Mouse (Mus musculus) heart, postnatal 36 days (tissue): ENCODE results near the gene Jak1. TPM values are rescaled to one million over a fixed set of nuclear protein-coding genes. Genes with fewer than 3 reads are reported as not detected.

Experiments used
- DNase-seq, 2 experiments: peaks; one replicate each; pipeline ENCODE4 v3.0.0; 2021 to 2022
- intact Hi-C: fragments of 180-260 bp; cut with DNase I; formaldehyde crosslinking; loops from one replicate; pipeline ENCODE4 v1.15.1; 2025
- total RNA-seq, 2 experiments: library from RNA; stranded (reverse); gene quantifications; 2 replicates each; pipeline ENCODE4 v1.2.3; 2021

The Jak1 gene
- total RNA-seq, 2 experiments from 2014 or later, result 86.8 to 93.7 TPM

- intact Hi-C loops, result no loop called here
- no peak for DNase-seq
These were observed 67.5 kb downstream of the Jak1 start for GRCm38 (mm10) chr4:101197421-101198170.

GRCm38 (mm10) chr4:101196407-101196806, 68.7 kb downstream of the Jak1 start:
- DNase-seq, result no peak
- intact Hi-C loops, result no loop called here

- DNase-seq, result no peak
- intact Hi-C loops, result no loop called here
These were observed 70.9 kb downstream of the Jak1 start for GRCm38 (mm10) chr4:101194170-101194569.

- DNase-seq, result no peak
- intact Hi-C loops, result no loop called here
These were observed 72.7 kb downstream of the Jak1 start for GRCm38 (mm10) chr4:101192241-101192976.

- intact Hi-C loops, result no loop called here
- no peak for DNase-seq
These were observed 77.7 kb downstream of the Jak1 start for GRCm38 (mm10) chr4:101187381-101187780.

GRCm38 (mm10) chr4:101186591-101186990, 78.5 kb downstream of the Jak1 start:
- no peak for DNase-seq
- intact Hi-C loops, result no loop called here

GRCm38 (mm10) chr4:101185216-101185615, 79.9 kb downstream of the Jak1 start:
- intact Hi-C loops, result no loop called here
- no peak for DNase-seq

GRCm38 (mm10) chr4:101182603-101183011, 82.5 kb downstream of the Jak1 start:
- DNase-seq, result peak; percentile 38 to 45
- intact Hi-C loops, result loop anchor here (5.0 kb wide), 1 partner anchor 80 kb away; no protein-coding TSS in a partner anchor

- no peak for DNase-seq
- intact Hi-C loops, result loop anchor here (5.0 kb wide), 1 partner anchor 82 kb away; no protein-coding TSS in a partner anchor
These were observed 84.4 kb downstream of the Jak1 start for GRCm38 (mm10) chr4:101180681-101181080.

GRCm38 (mm10) chr4:101179836-101180235, 85.2 kb downstream of the Jak1 start:
- intact Hi-C loops, result loop anchor here (5.0 kb wide), 1 partner anchor 82 kb away; no protein-coding TSS in a partner anchor

GRCm38 (mm10) chr4:101179076-101179475, 86.0 kb downstream of the Jak1 start:
- intact Hi-C loops, result no loop called here

More at GRCm38 (mm10) chr4:101179836-101180235, 85.2 kb downstream of the Jak1 start:
- no peak for DNase-seq

GRCm38 (mm10) chr4:101177796-101178195, 87.3 kb downstream of the Jak1 start:
- DNase-seq, result no peak
- intact Hi-C loops, result no loop called here

More at GRCm38 (mm10) chr4:101179076-101179475, 86.0 kb downstream of the Jak1 start:
- no peak for DNase-seq

GRCm38 (mm10) chr4:101176123-101176522, 89.0 kb downstream of the Jak1 start:
- intact Hi-C loops, result no loop called here
- DNase-seq, result peak in 1 of 2 experiments; percentile 48

- DNase-seq, result no peak
- intact Hi-C loops, result no loop called here
These were observed 90.0 kb downstream of the Jak1 start for GRCm38 (mm10) chr4:101174916-101175625.

- intact Hi-C loops, result no loop called here
- DNase-seq, result no peak
These were observed 92.3 kb downstream of the Jak1 start for GRCm38 (mm10) chr4:101172738-101173137.

GRCm38 (mm10) chr4:101168189-101168778, 96.8 kb downstream of the Jak1 start:
- peak; percentile 43 to 52 for DNase-seq
- intact Hi-C loops, result loop anchor here (1.0 to 5.0 kb wide), 4 partner anchors 97 to 289 kb away; partner anchors contain the start of gene Jak1

GRCm38 (mm10) chr4:101167777-101168176, 97.3 kb downstream of the Jak1 start:
- no peak for DNase-seq
- intact Hi-C loops, result loop anchor here (1.0 to 5.0 kb wide), 4 partner anchors 97 to 290 kb away; partner anchors contain the start of gene Jak1

GRCm38 (mm10) chr4:101165776-101166175, 99.3 kb downstream of the Jak1 start:
- intact Hi-C loops, result loop anchor here (5.0 kb wide), 1 partner anchor 292 kb away; no protein-coding TSS in a partner anchor
- DNase-seq, result no peak

- DNase-seq, result no peak
These were observed 100.4 kb downstream of the Jak1 start for GRCm38 (mm10) chr4:101164673-101165072.

GRCm38 (mm10) chr4:101164189-101164588, 100.9 kb downstream of the Jak1 start:
- intact Hi-C loops, result no loop called here
- no peak for DNase-seq

More at GRCm38 (mm10) chr4:101164673-101165072, 100.4 kb downstream of the Jak1 start:
- intact Hi-C loops, result loop anchor here (5.0 kb wide), 1 partner anchor 293 kb away; no protein-coding TSS in a partner anchor
